Mouse (Mus musculus): Measurements from ENCODE around the gene Sema5a. TPM values are rescaled to one million over a fixed set of nuclear protein-coding genes. Genes with fewer than 3 reads are reported as not detected.

Sema5a gene
- polyA plus RNA-seq, 1 experiment from 2014 or later, result 3.5 TPM

- DNase-seq (ENCODE audit: low spot score, missing footprints) (no peak), ATAC-seq (ENCODE audit: low FRiP score) (peak; percentile 30; the same call in 1 of the 2 replicates)
- Histone ChIP-seq H3K9me3 (ENCODE audit: control insufficient read depth, low read length) (no peaks in the 10 kb centered on the region), H3K4me3 (ENCODE audit: low read depth, low read length) (no peak overlapping the region), H3K4me2 (no peak overlapping the region), H3K27ac (ENCODE audit: low read depth, low read length) (no peak overlapping the region), H3K36me3 (ENCODE audit: control insufficient read depth, insufficient read depth, low read length) (no peaks in the 10 kb centered on the region), H3K9ac (ENCODE audit: low read length) (no peak overlapping the region), H3K4me1 (ENCODE audit: control insufficient read depth, insufficient read depth, low read length) (no peaks in the 10 kb centered on the region), H3K27me3 (ENCODE audit: control insufficient read depth, insufficient read depth, low read length) (no peaks in the 10 kb centered on the region)
- WGBS, result 53% methylated on average over 3 of the region's 3 CpGs
These were observed 486.2 kb downstream of the Sema5a start for GRCm38 (mm10) chr15:32730839-32731238.

Other genes with a start within 250 kb of the Sema5a start
- gene Tas2r119, start 67.5 kb upstream of the Sema5a start, polyA plus RNA-seq (2014; fragmentation: Nextera tagmentation; extraction: Ambion mirVana), result not detected in 2 replicates